Mouse (Mus musculus) kidney, adult 2 months (tissue): ENCODE measurements at regions not wholly inside any gene's neighbourhood (a gene's known extent, or its start where the extent isn't known, plus 50 kb on each side); places are given as distances from the start of the nearest gene placed in this dataset.

Experiments
- CTCF ChIP-seq: fragments of 200-500 bp; conservative IDR thresholded peaks from 2 replicates; pipeline ENCODE4 v1.5.1; 2011; ENCODE audit warnings: low read depth, mild to moderate bottlenecking, control low read depth, low read length, moderate library complexity, mixed read lengths; ENCODE audit not compliant: insufficient read depth, insufficient read length
- POLR2A ChIP-seq: fragments of 200-500 bp; IDR thresholded peaks from one replicate; pipeline ENCODE4 v1.6.1; 2011; ENCODE audit warnings: low read depth, low read length, control low read depth

GRCm38 (mm10) chr3:80004966-80005365 lies 120.6 kb downstream of the Fam198b start:
- TF ChIP-seq CTCF (no peak), POLR2A (no peak)
